Mouse (Mus musculus) splenic B cell, adult 2 months (primary cell): ENCODE data around the gene Aanat.

Source experiments
- DNase-seq: peaks from one replicate; pipeline ENCODE4 v3.0.0-alpha.2; 2011; ENCODE audit warnings: low read depth, low spot score
- H3K27me3 ChIP-seq: 2 replicates; pipeline ENCODE4 v1.6.1; 2012; ENCODE audit warnings: mild to moderate bottlenecking, low read length, moderate library complexity, mixed read lengths; ENCODE audit not compliant: control insufficient read depth, poor library complexity, insufficient read depth, severe bottlenecking
- H3K36me3 ChIP-seq: 2 replicates; pipeline ENCODE4 v1.6.1; 2012; ENCODE audit warnings: mild to moderate bottlenecking, low read length, moderate library complexity, mixed read lengths; ENCODE audit not compliant: control insufficient read depth, poor library complexity, insufficient read depth, severe bottlenecking

Aanat gene

GRCm38 (mm10) chr11:116643579-116644224, 57.5 kb downstream of the Aanat start:
- Histone ChIP-seq H3K27me3 (no peaks in the 10 kb centered on the region), H3K36me3 (no peaks in the 10 kb centered on the region)
- no peak for DNase-seq

DNA sequence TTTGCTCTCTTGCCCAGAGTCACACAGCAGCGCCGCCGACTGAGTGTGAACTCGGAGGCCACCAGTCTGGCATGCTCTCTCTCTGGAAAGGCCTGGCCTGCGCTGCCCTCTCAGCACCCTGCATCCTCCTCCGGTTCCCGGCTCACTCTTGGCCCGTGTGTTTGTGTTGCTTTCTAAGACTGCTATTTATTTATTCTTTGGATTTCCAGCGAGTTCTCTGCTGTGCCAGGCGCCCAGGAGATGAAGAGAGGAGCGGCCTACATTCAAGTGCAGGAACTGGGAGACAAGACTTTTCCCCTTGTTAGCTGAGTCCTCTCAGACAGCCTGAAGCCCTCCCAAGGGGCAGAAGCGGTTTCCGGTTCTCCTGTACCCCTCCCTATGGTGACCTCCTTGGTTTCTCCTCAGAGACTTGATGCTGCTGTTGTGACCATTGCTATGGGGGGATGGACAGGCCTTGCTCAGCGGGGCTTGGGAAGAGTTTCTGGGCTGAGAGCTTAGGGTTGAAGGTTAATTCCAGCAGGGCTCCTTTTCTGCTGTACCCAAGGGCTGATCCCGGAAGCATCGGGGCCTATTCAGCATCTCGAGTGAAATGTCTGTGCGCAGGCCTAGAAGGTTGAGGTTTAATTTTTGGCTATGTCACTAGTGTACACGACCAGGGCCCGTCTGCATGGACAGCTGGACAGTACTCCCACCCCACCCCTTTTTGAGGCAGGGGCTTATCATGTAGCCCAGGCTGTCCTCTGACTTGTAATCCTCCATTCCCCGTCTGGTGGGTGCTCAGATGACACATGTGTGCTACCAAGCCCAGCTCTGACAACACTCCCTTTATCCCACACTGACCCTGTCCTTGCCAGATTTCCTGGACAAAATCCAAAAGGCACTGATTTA, 58.2 kb downstream of the Aanat start:
- no peaks in the 10 kb centered on the region for H3K27me3 ChIP-seq
- no peak for DNase-seq
- H3K36me3 ChIP-seq = no peaks in the 10 kb centered on the region

GRCm38 (mm10) chr11:116645446-116646110, 59.3 kb downstream of the Aanat start:
- Histone ChIP-seq H3K36me3 (no peaks in the 10 kb centered on the region), H3K27me3 (no peaks in the 10 kb centered on the region)
- DNase-seq = no peak

- Histone ChIP-seq H3K27me3 (no peaks in the 10 kb centered on the region), H3K36me3 (no peaks in the 10 kb centered on the region)
- DNase-seq = no peak
Measured at GRCm38 (mm10) chr11:116646136-116646535, 59.9 kb downstream of the Aanat start.

- H3K27me3 ChIP-seq = no peaks in the 10 kb centered on the region
- DNase-seq = no peak
- H3K36me3 ChIP-seq = no peaks in the 10 kb centered on the region
Measured at GRCm38 (mm10) chr11:116646771-116647170, 60.5 kb downstream of the Aanat start.
